Mouse (Mus musculus) embryonic facial prominence, embryonic 12.5 days (tissue): ENCODE data around the gene Crp. TPM values are rescaled to one million over a fixed set of nuclear protein-coding genes. Genes with fewer than 3 reads are reported as not detected.

ENCODE experiments used
- polyA plus RNA-seq: library from polyadenylated mRNA; unstranded; fragments of >200 nt; fragmentation: Nextera tagmentation; extraction: Ambion mirVana; gene quantifications from 2 replicates; pipeline ENCODE4 v1.2.1, GENCODE M21; 2016

Gene Crp
- polyA plus RNA-seq, 1 experiment from 2014 or later = not detected

Other genes with a start within 250 kb of the Crp start
- gene Slamf9, start 222.7 kb upstream of the Crp start, polyA plus RNA-seq = 0.41 and 0.51 TPM in 2 replicates
- 79.5 and 84.3 TPM in 2 replicates for gene Igsf9, start 216.3 kb upstream of the Crp start, polyA plus RNA-seq
- gene Tagln2, start 198.0 kb upstream of the Crp start, polyA plus RNA-seq = 80.2 and 80.4 TPM in 2 replicates
- 0.95 and 1.1 TPM in 2 replicates for gene Cfap45, start 177.3 kb upstream of the Crp start, polyA plus RNA-seq
- gene Vsig8, start 142.1 kb upstream of the Crp start, polyA plus RNA-seq = 0.24 TPM in 1 of 2 replicates, not detected in the other
- not detected in 2 replicates for gene Slamf8, start 107.5 kb upstream of the Crp start, polyA plus RNA-seq
- gene Fcrl6, start 95.5 kb upstream of the Crp start, polyA plus RNA-seq = 0.35 and 0.76 TPM in 2 replicates
- 9.4 and 10.0 TPM in 2 replicates for gene Dusp23, start 65.1 kb upstream of the Crp start, polyA plus RNA-seq
- not detected in 2 replicates for gene Apcs, start 197.0 kb downstream of the Crp start, polyA plus RNA-seq